Mouse (Mus musculus) cerebellum, adult (tissue): Measurements from ENCODE around the gene Axin1.
"Not testable (repeated sequence)": the region's sequence is repeated elsewhere in the genome, so short reads cannot be mapped to it uniquely, and the experiment has no call there.

Experiments
- ATAC-seq: cut with Nextera tagmentation; 2 replicates; pipeline ENCODE4 v1.9.2; 2017; ENCODE audit warnings: mild to moderate bottlenecking, moderate library complexity, mixed read lengths; ENCODE audit not compliant: insufficient number of reproducible peaks, low FRiP score, low TSS enrichment

The Axin1 gene

GRCm38 (mm10) chr17:26181179-26181578, 42.7 kb downstream of the Axin1 start:
- ATAC-seq, result no peak

- ATAC-seq, result peak; percentile 45; the same call in 1 of the 2 replicates
Observed at GRCm38 (mm10) chr17:26187592-26187991, 49.1 kb downstream of the Axin1 start.

DNA sequence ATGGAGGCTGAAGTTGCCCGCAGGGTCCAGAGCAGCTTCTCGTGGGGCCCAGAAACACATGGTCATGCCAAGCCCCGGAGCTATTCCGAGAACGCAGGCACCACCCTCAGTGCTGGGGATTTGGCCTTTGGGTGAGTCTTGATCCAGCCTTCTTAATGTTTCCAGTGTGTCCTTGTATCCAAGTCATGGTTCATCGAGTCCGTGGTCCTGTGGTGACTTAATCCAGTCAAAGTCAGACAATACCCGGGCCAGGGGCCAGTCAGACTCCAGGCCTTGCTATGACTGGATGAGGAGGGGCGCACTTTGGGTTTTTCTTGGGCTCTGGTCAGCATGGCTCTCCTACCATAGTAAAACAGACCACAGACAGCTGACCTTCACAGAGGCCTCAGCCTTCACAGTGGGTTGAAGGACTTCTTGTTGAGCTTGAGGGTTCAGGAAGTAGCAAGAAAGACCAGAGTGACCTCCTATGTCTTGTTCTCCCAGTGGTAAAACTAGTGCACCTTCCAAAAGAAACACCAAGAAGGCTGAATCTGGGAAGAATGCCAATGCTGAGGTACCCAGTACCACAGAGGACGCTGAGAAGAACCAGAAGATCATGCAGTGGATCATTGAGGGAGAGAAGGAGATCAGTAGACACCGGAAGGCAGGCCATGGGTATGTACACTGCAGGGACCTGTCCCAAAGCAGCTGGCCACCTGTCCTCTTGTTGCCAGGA, 49.8 kb downstream of the Axin1 start:
- no peak for ATAC-seq

GRCm38 (mm10) chr17:26191486-26191885, 53.0 kb downstream of the Axin1 start:
- ATAC-seq, result not testable (repeated sequence)

DNA sequence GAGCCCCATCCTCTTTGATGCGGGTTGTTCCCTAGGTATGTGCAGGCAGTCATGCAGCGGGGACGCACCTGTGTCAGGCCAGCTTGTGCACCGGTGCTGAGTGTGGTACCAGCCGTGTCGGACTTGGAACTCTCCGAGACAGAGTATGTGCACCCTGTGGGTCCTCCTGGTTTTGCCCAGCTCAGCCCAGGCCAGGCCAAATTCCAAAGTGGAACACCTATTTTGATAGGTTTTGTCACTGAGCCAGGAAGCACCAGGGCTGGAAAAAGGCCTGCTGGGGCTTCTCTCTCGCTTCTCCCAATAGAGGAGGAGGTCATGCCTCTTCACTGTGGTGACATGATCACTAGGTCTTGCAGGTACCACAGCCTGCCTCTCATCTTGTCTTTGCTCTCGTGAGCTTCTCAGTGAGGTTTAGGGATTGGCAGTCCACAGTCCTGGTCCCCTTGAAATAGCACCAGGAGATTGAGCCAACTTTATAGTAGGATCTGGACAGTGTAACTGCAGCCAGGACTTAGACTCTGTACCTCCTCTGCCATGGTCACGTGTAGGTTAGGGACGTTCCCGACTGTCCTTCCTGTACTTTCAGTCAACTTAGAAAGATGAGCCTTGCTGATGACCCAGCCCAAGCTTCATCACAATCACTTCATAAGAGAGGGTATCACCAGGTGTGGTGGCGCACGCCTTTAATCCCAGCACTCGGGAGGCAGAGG, 54.1 kb downstream of the Axin1 start:
- no peak for ATAC-seq

- ATAC-seq, result no peak
Observed at GRCm38 (mm10) chr17:26198892-26199291, 60.4 kb downstream of the Axin1 start, which contains the start of gene Pdia2. Gene Pdia2, minus strand, starts transcription at chr17:26199087.

DNA sequence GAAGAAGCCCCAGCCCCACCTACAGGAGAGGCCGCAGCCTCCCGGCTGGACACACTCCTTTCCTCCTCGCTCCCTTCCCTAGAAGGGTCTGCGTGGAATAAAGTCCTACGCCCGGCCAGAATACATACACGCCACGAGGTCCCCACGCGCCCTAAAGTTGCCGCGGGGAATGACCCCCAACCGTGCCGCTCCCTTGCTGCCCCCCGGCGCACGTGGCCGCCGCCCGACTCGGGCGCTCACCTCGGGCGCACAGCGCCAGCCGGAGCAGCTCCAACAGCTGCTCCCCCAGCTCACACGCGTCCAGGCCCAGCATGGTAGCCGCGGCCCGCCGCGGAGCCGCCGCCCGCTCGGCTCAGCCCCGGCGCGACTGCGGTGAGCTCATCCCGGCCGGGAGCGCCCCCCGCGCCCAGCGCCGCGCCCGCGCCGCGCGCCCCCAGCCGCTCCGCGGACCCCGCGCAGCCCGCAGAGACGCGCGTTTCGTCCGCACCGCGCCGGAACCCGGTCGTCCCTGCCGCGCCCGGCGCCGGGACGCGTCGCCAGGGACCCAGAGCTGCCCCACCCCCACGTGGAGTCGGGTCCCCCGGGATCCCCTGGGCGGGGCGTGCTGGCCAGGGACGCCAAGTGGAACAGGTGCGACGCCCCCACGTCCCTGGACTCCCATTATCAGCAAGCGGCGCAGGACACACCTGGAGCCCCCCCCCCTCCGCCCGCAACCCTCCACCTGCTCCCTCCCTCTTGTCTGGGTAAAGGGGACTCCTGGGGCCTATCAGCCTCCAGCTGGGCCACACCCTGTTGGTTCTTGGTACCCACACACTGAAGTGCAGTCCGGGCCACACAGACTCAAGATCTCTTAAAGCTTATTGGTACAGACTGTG, 62.6 kb downstream of the Axin1 start:
- no peak for ATAC-seq

- no peak for ATAC-seq
Observed at GRCm38 (mm10) chr17:26201998-26202397, 63.5 kb downstream of the Axin1 start.

DNA sequence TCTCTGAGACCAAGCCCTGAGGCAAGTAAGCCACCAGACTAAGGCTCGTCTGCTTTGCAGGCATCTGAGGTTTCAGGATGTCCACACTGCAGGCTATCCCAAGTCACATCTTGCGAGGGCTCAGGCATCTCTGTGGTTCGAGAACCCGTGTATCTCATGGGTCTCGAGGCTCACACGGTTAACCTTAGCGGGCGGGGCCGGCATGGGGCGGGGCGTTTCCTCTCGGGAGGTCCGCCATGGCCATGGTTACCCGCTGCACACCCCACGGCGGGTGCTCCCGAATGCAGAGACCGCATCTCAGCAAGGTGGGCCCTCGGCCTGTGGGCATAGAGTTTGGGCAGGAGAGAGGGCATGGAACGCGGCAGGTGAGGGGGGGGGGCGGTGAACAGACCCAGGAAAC, 64.2 kb downstream of the Axin1 start, which contains the start of gene Rgs11:
TSS of gene Rgs11 (plus strand) at position 215 of the 400 bp plus-strand sequence.
- no peak for ATAC-seq

DNA sequence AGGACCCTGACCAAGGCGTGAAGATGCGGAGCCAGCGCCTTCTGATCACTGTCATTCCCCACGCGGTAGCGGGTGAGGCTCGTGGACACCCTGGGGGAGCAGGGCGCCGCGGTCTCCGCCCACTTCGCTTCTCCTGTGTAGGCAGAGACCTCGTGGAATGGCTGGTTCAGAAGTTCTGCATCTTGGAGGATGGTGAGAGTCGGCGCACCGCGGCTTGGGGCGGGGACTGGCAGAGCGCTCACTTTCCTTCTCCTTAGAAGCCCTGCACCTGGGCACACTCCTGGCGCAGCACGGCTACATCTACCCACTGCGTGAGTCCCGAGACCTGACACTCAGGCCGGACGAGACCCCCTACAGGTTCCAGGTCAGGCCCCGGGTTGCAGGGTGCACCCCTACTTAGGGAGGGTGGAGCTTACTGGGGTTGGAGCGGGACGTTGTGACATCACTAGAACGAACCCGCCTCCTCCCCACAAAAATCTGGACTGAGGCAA, 64.9 kb downstream of the Axin1 start:
- ATAC-seq, result no peak

GRCm38 (mm10) chr17:26204766-26205165, 66.3 kb downstream of the Axin1 start:
- ATAC-seq, result no peak

DNA sequence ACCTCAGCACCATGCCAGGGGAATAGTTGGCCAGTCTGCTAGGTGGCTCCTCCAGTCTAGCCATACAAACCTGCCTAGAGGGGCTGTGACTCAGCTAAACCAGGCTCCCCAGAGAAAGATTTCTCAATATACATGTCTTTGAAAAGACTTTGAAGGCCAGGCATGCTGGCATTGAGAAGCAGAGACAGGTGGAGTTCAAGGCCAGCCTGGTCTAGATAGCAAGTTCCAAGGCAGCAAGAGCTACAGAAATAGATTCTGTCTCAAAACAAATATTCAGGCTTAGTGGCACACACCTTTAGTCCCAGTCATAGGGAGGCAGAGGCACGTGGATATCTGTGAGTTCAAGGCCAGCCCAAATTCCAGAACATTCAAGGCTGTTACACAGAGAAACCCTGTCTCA, 67.9 kb downstream of the Axin1 start:
- no peak for ATAC-seq

DNA sequence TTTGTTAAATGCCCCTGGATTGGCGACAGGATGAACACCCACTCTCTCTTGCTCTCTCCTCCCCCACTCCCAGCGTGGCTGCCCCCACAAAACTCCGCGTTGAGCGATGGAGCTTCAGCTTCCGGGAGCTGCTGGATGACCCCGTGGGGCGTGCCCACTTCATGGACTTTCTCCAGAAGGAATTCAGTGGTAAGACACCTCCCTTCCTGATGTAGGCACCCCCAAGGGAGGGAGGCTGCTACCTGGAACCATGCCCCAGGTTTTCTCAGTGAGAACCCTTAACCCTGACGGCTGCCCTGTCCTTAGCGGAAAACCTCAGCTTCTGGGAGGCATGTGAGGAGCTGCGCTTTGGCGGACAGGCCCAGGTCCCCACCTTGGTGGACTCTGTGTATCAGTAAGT, 69.2 kb downstream of the Axin1 start, which contains the start of gene Arhgdig:
TSS of gene Arhgdig (minus strand) at position 101 of the 400 bp plus-strand sequence.
- no peak for ATAC-seq

GRCm38 (mm10) chr17:26212241-26212640, 73.8 kb downstream of the Axin1 start:
- ATAC-seq, result no peak

GRCm38 (mm10) chr17:26212681-26213080, 74.2 kb downstream of the Axin1 start:
- no peak for ATAC-seq

DNA sequence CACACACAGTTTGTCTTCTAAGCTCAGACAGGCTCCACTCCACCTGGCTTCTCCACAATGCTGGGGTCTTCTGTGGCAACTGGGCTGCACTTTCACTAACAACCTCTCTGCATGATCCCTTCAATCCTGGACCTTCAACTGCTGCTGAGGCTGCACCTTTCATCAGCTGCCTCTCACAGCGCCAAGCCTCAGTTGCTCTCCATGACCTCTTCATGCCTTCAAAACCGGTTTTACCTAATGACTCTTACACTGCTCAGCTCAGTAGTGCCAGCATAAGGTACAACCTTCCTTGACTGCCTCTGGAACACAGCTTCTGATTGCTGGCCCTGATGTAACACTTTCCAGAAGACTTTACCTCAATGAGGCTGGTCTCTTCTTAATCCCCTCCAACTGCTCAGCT, 83.0 kb downstream of the Axin1 start:
- ATAC-seq, result no peak

GRCm38 (mm10) chr17:26225150-26225549, 86.7 kb downstream of the Axin1 start:
- ATAC-seq, result no peak

DNA sequence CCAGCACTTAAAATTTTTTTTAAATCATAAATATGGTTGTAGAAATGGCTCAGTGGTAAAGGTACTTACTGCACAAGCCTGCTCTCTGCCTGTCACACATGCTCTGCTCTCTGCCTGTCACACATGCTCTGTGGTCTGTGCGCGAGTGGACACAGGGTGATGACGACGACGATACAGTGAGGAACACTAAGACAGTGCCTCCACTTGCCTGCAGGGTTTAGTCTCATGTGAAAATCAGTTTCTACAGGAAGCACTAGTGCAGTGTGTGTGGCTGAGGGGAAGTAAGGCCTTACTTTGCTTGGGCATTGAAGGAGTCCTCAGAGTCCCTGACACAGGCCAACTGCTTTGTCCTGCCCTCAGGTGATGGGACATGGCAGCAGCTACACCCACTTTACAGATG, 91.3 kb downstream of the Axin1 start:
- ATAC-seq, result no peak

DNA sequence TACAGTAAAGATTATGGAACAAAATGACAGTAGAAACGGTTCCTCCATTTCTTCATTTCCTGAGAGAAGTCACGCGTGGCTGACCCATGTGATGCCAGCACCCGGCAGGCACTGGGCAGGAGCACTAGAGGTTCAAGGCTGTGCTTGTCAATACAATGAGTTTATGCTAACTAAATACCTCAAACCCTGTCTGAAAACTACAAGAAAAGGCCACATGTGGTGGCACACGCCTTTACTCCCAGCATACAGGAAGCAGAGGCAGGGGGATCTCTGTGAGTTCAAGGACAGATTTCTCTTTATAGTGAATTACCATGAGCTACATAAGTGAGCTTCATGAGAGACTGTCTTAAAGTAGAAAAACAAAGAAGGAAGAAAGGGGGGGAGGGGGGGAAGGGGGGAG, 92.7 kb downstream of the Axin1 start:
- ATAC-seq, result no peak

DNA sequence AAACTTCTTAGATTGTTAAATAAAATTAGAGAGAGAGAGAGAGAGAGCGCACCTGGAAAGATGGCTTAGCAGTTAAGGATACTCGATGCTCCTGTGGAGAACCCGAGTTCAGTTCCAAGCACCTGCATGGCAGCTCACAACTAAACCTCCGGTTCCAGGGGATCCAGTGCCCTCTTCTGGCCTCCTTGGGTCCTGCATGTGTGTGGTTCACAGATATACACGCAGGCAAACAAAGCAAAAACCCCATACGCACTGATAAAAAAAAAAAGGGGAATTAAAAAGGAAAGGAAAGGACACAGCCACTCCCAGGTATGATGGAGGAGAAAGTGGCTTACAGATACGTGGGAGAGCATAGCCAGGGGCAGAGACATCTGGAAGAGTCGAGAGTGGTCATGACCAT, 94.4 kb downstream of the Axin1 start:
- ATAC-seq, result no peak

DNA sequence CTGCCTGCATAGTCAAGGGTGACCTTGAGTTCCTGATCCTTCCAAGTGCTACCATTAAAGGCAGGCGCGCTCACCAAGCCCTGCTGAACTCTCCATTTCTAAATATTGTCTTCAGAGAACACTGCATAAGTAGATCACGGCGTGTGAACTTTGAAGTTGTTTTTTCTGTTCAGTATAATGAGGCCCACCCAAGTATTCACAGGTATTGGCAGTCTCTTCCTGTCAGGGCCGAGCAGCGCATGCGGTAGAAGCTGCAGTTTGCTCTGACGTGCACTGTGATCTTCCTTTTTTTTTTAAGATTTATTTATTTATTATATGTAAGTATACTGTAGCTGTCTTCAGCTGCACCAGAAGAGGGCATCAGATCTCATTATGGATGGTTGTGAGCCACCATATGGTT, 95.9 kb downstream of the Axin1 start:
- no peak for ATAC-seq
